Mouse (Mus musculus) kidney, adult 2 months (tissue): ENCODE results near the gene Mfsd14a. TPM values are rescaled to one million over a fixed set of nuclear protein-coding genes. Genes with fewer than 3 reads are reported as not detected.

Source experiments
- DNase-seq: peaks from one replicate; pipeline ENCODE4 v3.0.0; 2021
- H3K27ac ChIP-seq: fragments of 200-500 bp; 2 replicates; pipeline ENCODE4 v1.5.1; 2012; ENCODE audit warnings: low read depth, low read length, control low read depth, inconsistent platforms; ENCODE audit not compliant: insufficient read depth
- H3K27me3 ChIP-seq: fragments of 200-500 bp; replicated peaks from 2 replicates; pipeline ENCODE4 v1.6.1; 2012; ENCODE audit warnings: mild to moderate bottlenecking, moderate library complexity, low read length, inconsistent platforms; ENCODE audit not compliant: control insufficient read depth, insufficient read depth
- H3K36me3 ChIP-seq: fragments of 200-500 bp; 2 replicates; pipeline ENCODE4 v1.6.1; 2012; ENCODE audit warnings: mild to moderate bottlenecking, moderate library complexity, low read length, inconsistent platforms; ENCODE audit not compliant: control insufficient read depth, insufficient read depth
- H3K4me1 ChIP-seq: fragments of 200-500 bp; 2 replicates; pipeline ENCODE4 v1.6.1; 2011; ENCODE audit warnings: low read length; ENCODE audit not compliant: control insufficient read depth, insufficient read depth
- H3K4me3 ChIP-seq: fragments of 200-500 bp; 2 replicates; pipeline ENCODE4 v1.5.1; 2011; ENCODE audit warnings: mild to moderate bottlenecking, low read depth, low read length, control low read depth; ENCODE audit not compliant: insufficient read depth
- CTCF ChIP-seq: fragments of 200-500 bp; conservative IDR thresholded peaks from 2 replicates; pipeline ENCODE4 v1.5.1; 2011; ENCODE audit warnings: low read depth, mild to moderate bottlenecking, control low read depth, low read length, moderate library complexity, mixed read lengths; ENCODE audit not compliant: insufficient read depth, insufficient read length
- POLR2A ChIP-seq: fragments of 200-500 bp; IDR thresholded peaks from one replicate; pipeline ENCODE4 v1.6.1; 2011; ENCODE audit warnings: low read depth, low read length, control low read depth
- WGBS: fragments of 180-500 bp; shearing (Covaris S2); methylation state at CpG from one replicate; pipeline ENCODE4 v1.1.7; 2018; 5-methylcytosine and 5-hydroxymethylcytosine counted together
- polyA plus RNA-seq: library from polyadenylated mRNA; depleted of rRNA; stranded (reverse); fragments of >200 nt; gene quantifications from 2 replicates; pipeline ENCODE4 v1.2.3, GENCODE M21; 2012

The Mfsd14a gene
- polyA plus RNA-seq, 1 experiment, result 27.8 TPM

DNA sequence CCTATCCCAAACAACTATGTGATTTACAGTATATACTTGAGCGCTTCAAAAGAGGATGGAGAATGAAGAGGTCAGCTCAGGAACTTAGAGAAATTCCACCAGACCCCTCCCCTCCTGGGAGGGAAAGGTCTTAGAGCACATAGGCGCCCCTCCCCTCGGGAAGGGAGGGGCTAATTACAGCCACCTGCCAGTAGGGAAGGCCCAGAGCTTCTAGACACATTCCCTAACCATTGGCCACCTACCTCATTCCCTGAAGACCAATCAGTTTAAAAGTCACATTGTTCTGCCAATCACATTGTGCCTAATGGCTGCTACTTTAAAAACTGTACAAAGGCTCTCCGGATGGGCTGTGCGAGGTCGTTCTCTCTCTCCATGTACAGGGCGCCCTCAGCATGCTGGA is 39.8 kb downstream of the Mfsd14a start:
- Histone ChIP-seq H3K27ac (no peak overlapping the region), H3K4me1 (no peaks in the 10 kb centered on the region), H3K27me3 (no peaks in the 10 kb centered on the region), H3K36me3 (no peaks in the 10 kb centered on the region), H3K4me3 (no peak overlapping the region)
- DNase-seq, result no peak
- TF ChIP-seq CTCF (no peak), POLR2A (no peak)
- 95% methylated on average over 7 of the region's 7 CpGs for WGBS

DNA sequence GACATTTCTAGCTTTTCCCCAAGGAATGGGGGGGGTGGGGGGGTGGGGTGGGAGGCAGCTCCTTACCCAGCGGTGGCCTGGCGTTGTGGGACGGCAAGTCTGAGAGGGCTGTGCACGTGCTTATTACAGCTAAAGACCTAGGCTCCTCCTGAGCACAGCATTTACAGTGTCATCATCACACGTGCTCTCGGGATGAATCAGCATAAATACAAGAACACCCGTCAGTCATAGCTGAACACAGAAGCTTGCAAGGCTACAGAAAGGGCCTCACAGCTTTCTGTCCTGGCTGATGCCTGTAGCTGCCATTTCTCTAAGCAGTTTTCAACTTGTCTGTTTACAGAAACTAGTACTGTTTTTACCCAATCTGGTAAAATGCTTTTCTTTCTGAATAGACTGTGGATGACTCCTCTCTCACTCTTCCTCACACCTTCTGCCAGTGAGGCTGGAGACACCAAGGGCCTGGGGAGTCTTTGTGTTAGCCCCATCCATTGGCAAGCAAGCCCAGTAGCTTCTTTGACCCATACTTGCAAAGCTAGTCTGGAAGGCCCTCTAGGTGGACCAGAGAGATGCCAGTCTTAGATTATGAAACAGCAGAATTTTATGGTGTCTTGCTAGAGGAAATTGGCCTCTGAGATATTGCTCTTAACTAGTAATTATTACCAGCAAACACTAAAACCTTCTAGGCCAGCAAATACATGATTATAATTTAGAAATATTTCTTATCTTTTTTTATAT is 41.7 kb downstream of the Mfsd14a start:
- no peak for DNase-seq
- 90% methylated on average over 7 of the region's 7 CpGs for WGBS

DNA sequence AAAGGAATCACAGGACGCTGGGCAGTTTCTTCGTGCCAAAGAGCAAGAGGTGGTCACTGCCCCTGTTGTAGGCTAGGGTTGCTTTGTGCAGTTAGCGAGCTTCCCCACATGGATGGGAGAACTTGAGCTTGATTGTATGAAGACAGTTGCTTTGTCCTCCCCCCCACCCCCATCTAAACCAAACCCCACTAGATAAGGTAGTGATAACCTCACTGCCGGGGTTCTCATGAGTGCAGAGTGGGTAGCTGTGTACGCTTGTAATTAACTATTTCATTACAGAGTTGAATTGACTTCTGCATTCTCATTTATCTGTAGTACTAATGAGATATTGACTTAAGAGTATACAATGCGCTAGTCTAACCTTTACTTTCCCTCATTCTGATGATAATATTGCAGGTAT is 43.6 kb downstream of the Mfsd14a start:
- 80% methylated on average over 6 of the region's 6 CpGs for WGBS
- TF ChIP-seq POLR2A (no peak), CTCF (no peak)
- no peak overlapping the region for H3K4me3 ChIP-seq
- no peaks in the 10 kb centered on the region for H3K4me1 ChIP-seq
- no peaks in the 10 kb centered on the region for H3K27me3 ChIP-seq
- no peak for DNase-seq
- H3K36me3 ChIP-seq, result no peaks in the 10 kb centered on the region
- no peak overlapping the region for H3K27ac ChIP-seq

More for the DNA sequence above, 41.7 kb downstream of the Mfsd14a start:
- TF ChIP-seq POLR2A (no peak), CTCF (no peak)
- Histone ChIP-seq H3K27ac (no peak overlapping the region), H3K4me1 (no peaks in the 10 kb centered on the region), H3K27me3 (no peaks in the 10 kb centered on the region), H3K36me3 (no peaks in the 10 kb centered on the region), H3K4me3 (no peak overlapping the region)

DNA sequence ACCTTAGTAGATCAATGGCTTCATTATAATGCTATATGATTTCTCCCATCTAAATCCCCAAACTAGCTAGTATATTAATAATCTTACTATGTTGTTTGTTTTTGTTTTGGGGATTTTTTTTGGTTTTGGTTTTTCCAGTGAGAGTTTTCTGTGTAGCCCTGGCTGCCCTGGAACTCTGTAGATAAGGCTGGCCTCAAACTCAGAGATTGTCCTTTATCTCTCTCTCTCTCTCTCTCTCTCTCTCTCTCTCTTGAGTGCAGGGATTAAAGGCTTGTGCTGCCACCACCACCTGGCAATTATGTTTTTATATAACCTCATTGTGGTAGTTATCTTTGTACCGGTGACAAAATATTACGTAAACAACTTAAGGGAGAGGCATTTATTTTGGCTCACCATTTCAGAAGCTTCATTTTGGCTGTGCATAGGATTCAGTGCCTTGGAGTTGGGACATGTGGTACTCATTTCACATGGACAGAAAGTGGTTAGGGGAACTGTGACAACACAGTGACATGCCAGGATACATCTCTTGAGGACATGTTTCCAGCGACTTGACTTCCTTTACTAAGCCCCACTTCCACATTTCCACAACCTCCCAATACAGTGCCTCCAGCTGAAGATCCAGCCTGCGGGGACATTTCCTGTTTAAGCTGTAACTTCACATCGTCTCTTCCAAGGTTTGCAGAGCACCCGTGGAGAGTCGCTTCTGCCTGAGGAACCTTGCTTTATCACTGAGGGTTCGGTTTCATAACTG is 47.0 kb downstream of the Mfsd14a start:
- H3K4me3 ChIP-seq, result no peak overlapping the region
- H3K36me3 ChIP-seq, result no peaks in the 10 kb centered on the region
- no peak overlapping the region for H3K27ac ChIP-seq
- no peaks in the 10 kb centered on the region for H3K4me1 ChIP-seq
- DNase-seq, result no peak
- H3K27me3 ChIP-seq, result no peaks in the 10 kb centered on the region
- 85% methylated on average over 8 of the region's 8 CpGs for WGBS
- TF ChIP-seq POLR2A (no peak), CTCF (no peak)

DNA sequence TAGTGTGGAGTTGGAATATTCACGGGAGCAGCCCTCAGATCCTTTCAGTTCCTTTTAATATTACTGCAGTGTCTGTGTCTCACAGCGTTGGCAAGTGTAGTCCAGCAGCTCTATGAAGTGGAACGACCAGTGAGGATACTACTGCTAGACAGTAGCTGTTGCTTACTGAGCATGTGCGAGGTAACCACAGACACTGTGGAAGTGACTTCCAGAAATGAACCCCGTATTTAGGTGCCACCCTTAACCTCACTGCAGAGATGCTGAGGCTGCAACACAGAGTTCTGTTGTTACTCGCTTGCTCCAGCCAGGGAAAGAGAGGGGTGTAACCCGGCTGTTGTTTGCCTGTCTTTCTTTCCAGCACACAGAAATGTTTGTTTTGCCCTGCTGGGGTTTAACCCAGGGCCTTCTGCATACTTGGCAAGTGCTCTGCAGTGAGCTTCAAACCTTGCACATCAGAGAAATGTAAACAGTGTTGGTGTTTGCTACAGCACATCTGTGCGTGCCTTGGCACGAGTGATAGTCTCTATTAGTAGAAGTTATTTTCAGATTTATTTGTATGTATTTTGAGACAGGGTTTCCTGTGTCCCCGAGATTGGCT is 48.1 kb downstream of the Mfsd14a start, which contains the start of gene Trmt13:
Gene Trmt13, minus strand, starts transcription at position 293 of the 598 bp plus-strand sequence.
- peak; percentile 8 for DNase-seq
- H3K27me3 ChIP-seq, result no peaks in the 10 kb centered on the region
- no peak within 1 kb of the TSS for H3K27ac ChIP-seq
- no peaks in the 10 kb centered on the region for H3K4me1 ChIP-seq
- no peaks in the 10 kb centered on the region for H3K36me3 ChIP-seq
- 76% methylated on average over 10 of the region's 10 CpGs for WGBS
- H3K4me3 ChIP-seq, result no peak within 1 kb of the TSS
- TF ChIP-seq POLR2A, result no peak
- TF ChIP-seq CTCF, result no peak

DNA sequence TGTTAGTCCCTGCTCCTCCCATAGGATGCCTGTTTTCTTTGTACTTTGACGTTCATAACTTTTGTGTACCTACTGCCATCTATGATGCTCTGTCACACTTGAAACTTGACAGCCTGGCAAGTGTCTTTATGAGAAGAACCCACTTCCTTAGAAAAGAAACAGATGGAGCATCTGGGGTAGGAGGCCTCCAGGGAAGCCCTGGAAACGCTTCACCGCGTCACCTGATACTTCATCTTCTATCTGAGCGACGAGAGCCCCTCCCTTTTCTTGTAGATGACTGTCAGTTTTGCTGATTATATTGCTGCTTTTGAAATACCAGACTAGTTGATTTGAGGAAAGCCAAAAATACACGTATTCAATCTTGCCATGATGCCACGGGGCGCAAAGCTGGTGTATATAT is 57.9 kb downstream of the Mfsd14a start:
- no peak for DNase-seq
- Histone ChIP-seq H3K36me3 (no peaks in the 10 kb centered on the region), H3K27ac (no peak overlapping the region), H3K4me3 (no peak overlapping the region), H3K4me1 (no peaks in the 10 kb centered on the region), H3K27me3 (no peaks in the 10 kb centered on the region)
- 70% methylated on average over 9 of the region's 9 CpGs for WGBS
- TF ChIP-seq POLR2A (no peak), CTCF (no peak)

DNA sequence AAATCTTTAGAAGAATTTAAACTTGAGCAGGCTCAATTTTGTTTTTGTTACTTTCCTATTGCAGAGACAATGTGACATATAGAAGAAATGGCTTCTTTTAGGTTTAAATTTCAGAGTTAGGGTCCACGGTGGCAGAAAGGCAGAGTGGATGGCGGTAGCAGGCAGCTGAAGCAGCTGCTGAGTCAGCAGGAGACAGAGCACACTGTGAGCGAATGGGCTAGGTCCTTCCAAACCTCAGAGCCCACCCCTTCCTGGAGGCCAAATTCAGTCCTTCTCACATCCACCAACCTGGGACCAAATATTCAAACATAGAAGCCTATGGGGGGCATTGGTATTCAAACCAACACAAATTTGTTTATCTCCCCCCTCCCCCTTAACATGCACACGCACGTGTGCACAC is 60.7 kb downstream of the Mfsd14a start:
- Histone ChIP-seq H3K4me1 (no peaks in the 10 kb centered on the region), H3K4me3 (no peak overlapping the region), H3K36me3 (no peaks in the 10 kb centered on the region), H3K27me3 (no peaks in the 10 kb centered on the region), H3K27ac (no peak overlapping the region)
- WGBS, result 93% methylated on average over 5 of the region's 5 CpGs
- TF ChIP-seq POLR2A, result no peak
- TF ChIP-seq CTCF, result no peak
- no peak for DNase-seq
